Mouse (Mus musculus) liver, embryonic 11.5 days (tissue): ENCODE results near the gene Loxl4. TPM values are rescaled to one million over a fixed set of nuclear protein-coding genes. Genes with fewer than 3 reads are reported as not detected.

Experiments used
- ATAC-seq: fragments of 200-750 bp; cut with Nextera tagmentation; replicated peaks from 2 replicates; pipeline ENCODE4 v1.8.0; 2017; ENCODE audit warnings: moderate number of reproducible peaks, mild to moderate bottlenecking, moderate TSS enrichment, moderate library complexity; ENCODE audit not compliant: low FRiP score
- DNase-seq: peaks from one replicate; pipeline ENCODE4 v3.0.0-alpha.2; 2017; ENCODE audit warnings: low spot score
- H3K27ac ChIP-seq: fragments of 300-500 bp; sonication (generic); 2 replicates; pipeline ENCODE4 v1.5.1; 2014; ENCODE audit warnings: mild to moderate bottlenecking, low read depth, low read length, control low read depth
- H3K27me3 ChIP-seq: fragments of 300-500 bp; sonication (generic); replicated peaks from 2 replicates; pipeline ENCODE4 v1.6.1; 2014; ENCODE audit warnings: low read length, mixed read lengths; ENCODE audit not compliant: control insufficient read depth, insufficient read depth
- H3K36me3 ChIP-seq: fragments of 300-500 bp; sonication (generic); 2 replicates; pipeline ENCODE4 v1.6.1; 2014; ENCODE audit warnings: mild to moderate bottlenecking, low read length, moderate library complexity, mixed read lengths; ENCODE audit not compliant: control insufficient read depth, insufficient read depth
- H3K4me1 ChIP-seq: fragments of 300-500 bp; sonication (generic); replicated peaks from 2 replicates; pipeline ENCODE4 v1.6.1; 2014; ENCODE audit warnings: low read length, mixed read lengths; ENCODE audit not compliant: control insufficient read depth, insufficient read depth
- H3K4me2 ChIP-seq: fragments of 300-500 bp; sonication (generic); 2 replicates; pipeline ENCODE4 v1.6.1; 2014; ENCODE audit warnings: mild to moderate bottlenecking, control low read depth, moderate library complexity
- H3K4me3 ChIP-seq: fragments of 300-500 bp; sonication (generic); 2 replicates; pipeline ENCODE4 v1.5.1; 2014; ENCODE audit warnings: low read depth, low read length, control low read depth
- H3K9ac ChIP-seq: fragments of 300-500 bp; sonication (generic); 2 replicates; pipeline ENCODE4 v1.6.1; 2014; ENCODE audit warnings: low read depth, low read length, control low read depth
- H3K9me3 ChIP-seq: fragments of 300-500 bp; sonication (generic); 2 replicates; pipeline ENCODE4 v1.6.1; 2016; ENCODE audit warnings: low read length, inconsistent platforms, mixed read lengths; ENCODE audit not compliant: control insufficient read depth
- WGBS: fragments of 180-500 bp; shearing (Covaris S2); extraction: QIAGEN DNeasy Blood & Tissue Kit; methylation state at CpG from one replicate; pipeline ENCODE4 v1.1.7; 2014; 5-methylcytosine and 5-hydroxymethylcytosine counted together
- polyA plus RNA-seq: library from polyadenylated mRNA; unstranded; fragments of >200 nt; fragmentation: Nextera tagmentation; extraction: Ambion mirVana; gene quantifications from 2 replicates; pipeline ENCODE4 v1.2.1, GENCODE M21; 2014

The Loxl4 gene
- polyA plus RNA-seq, 1 experiment from 2014 or later: 0.18 TPM

DNA sequence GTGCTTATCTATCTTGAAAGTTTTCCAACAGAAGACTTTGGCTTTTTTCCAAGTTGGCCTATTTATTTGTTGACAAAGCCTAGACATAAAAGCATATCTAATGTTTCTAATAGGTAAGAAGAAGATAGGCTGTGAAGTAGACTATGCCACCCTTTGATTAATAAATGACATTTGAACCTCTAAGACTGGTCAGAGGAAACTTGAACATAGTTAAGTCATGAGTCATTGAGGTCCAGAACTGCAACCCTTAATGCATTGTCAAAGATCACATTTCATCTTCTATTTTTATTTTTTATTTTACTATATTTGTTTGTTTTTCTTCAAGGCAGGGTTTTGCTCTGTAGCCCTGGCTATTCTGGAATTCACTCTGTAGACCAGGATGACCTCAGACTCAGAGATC is 45.6 kb downstream of the Loxl4 start:
- ATAC-seq (no peak), DNase-seq (no peak)

DNA sequence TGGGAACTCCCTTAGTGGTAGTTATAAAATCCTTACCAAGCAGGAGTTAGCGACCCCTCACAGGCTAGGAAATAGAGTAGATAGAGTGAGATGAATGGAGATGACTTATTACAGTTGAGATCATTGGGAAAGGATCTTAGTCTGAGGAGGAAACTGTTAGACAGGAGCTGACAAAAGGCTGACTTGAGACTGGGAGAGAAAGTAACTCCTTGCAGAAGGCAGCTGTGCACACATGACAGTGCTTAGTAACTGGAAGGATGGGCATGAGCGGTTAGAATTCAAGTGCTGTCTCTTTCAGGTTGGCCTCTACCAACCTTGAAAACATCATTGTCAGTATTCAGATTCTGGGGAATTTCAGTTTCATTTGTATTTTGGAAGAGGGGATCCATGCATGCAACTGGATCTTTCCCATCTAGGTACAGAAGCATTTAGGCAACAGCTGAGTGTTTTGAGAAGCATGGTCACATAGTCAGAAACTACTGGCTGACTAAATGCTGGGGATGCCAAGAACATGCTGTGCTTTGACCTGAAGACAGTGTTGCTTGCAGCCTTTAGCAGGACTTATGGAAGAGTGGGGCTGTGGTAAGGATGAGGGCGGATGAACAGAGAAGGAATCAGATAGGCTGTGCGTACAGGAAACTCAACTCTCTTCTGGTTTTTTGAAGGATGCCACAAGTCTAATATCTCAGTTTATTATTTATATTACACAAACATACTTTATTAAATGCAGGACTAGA is 46.2 kb downstream of the Loxl4 start:
- no peak for ATAC-seq
- no peak for DNase-seq
- Histone ChIP-seq H3K36me3 (peaks cover 4% of the 10 kb centered on the region; the same call in 1 of the 2 replicates), H3K27me3 (no peaks in the 10 kb centered on the region), H3K4me1 (no peaks in the 10 kb centered on the region; the same call in 1 of the 2 replicates), H3K9me3 (no peaks in the 10 kb centered on the region), H3K27ac (no peak overlapping the region), H3K4me2 (no peak overlapping the region), H3K9ac (no peak overlapping the region), H3K4me3 (no peak overlapping the region)
- WGBS: 92% methylated on average over 4 of the region's 4 CpGs

More for the DNA sequence above, 45.6 kb downstream of the Loxl4 start:
- H3K27ac ChIP-seq: no peak overlapping the region
- peaks cover 4% of the 10 kb centered on the region; the same call in 1 of the 2 replicates for H3K36me3 ChIP-seq
- no peaks in the 10 kb centered on the region for H3K27me3 ChIP-seq
- no peaks in the 10 kb centered on the region; the same call in 1 of the 2 replicates for H3K4me1 ChIP-seq
- H3K9me3 ChIP-seq: no peaks in the 10 kb centered on the region
- H3K4me2 ChIP-seq: no peak overlapping the region
- no peak overlapping the region for H3K9ac ChIP-seq
- H3K4me3 ChIP-seq: no peak overlapping the region

DNA sequence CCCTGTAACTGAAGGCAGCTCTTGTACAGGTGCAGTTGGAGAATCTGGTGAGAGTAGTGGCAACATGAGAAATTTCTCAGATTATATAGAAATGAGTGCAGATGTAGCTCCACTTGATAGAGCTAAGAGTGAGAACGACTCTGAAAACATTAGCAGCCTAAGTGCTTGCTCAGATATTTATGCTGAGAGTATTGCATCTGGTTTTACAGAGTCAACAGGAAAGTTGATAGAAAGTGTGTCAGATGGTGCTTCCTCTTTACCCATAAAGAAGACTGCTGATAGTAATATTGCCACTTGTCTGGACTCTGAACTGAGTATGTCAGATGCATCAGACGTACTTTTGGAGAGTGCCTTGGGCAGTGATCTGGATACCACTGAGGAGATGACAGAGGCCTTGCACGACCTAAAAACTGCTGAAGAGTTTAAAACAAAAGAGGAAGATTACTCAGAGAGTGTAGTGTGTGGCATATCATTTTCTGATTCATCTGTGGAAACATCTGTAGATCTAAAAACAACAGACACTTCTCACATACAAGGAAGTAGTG is 48.8 kb downstream of the Loxl4 start:
- Histone ChIP-seq H3K9me3 (no peaks in the 10 kb centered on the region), H3K27ac (no peak overlapping the region), H3K4me2 (no peak overlapping the region), H3K27me3 (no peaks in the 10 kb centered on the region), H3K4me1 (no peaks in the 10 kb centered on the region), H3K36me3 (peaks cover 4% of the 10 kb centered on the region; the same call in 1 of the 2 replicates), H3K9ac (no peak overlapping the region), H3K4me3 (no peak overlapping the region)
- 79% methylated on average over 3 of the region's 3 CpGs for WGBS
- ATAC-seq: no peak
- DNase-seq: no peak

- no peaks in the 10 kb centered on the region for H3K4me1 ChIP-seq
- ATAC-seq (no peak), DNase-seq (no peak)
- WGBS: 97% methylated on average over 3 of the region's 3 CpGs
- H3K27ac ChIP-seq: no peak overlapping the region
- H3K9me3 ChIP-seq: no peaks in the 10 kb centered on the region
- no peak overlapping the region for H3K4me2 ChIP-seq
- H3K36me3 ChIP-seq: peaks cover 4% of the 10 kb centered on the region; the same call in 1 of the 2 replicates
- no peak overlapping the region for H3K4me3 ChIP-seq
- no peak overlapping the region for H3K9ac ChIP-seq
- no peaks in the 10 kb centered on the region for H3K27me3 ChIP-seq
Observed at GRCm38 (mm10) chr19:42562981-42563380, 49.6 kb downstream of the Loxl4 start.

DNA sequence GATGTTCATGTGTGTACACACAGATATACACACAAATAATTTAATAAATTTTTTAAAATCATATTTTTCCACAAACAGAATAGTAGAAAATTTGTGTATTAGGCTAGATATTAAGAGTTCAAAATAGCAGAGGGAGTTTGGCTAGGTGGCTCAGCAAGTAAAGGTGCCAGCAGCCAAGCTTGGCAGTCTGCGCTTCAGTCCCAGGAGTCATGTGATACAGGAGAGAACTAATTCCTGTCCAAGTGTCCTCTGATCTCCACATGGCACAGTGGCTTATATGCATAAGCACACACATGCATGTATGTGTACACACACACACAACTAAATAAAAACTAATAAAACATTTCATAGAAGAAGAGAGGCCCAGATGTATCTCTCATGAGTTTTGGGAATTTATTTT is 50.6 kb downstream of the Loxl4 start:
- WGBS: 96% methylated on average over 1 of the region's 1 CpGs
- no peak overlapping the region for H3K27ac ChIP-seq
- H3K36me3 ChIP-seq: peaks cover 4% of the 10 kb centered on the region; the same call in 1 of the 2 replicates
- H3K4me3 ChIP-seq: no peak overlapping the region
- H3K4me2 ChIP-seq: no peak overlapping the region
- no peak for ATAC-seq
- no peaks in the 10 kb centered on the region for H3K9me3 ChIP-seq
- no peaks in the 10 kb centered on the region for H3K27me3 ChIP-seq
- DNase-seq: no peak
- no peaks in the 10 kb centered on the region for H3K4me1 ChIP-seq
- no peak overlapping the region for H3K9ac ChIP-seq

- Histone ChIP-seq H3K4me1 (no peaks in the 10 kb centered on the region), H3K27ac (no peak overlapping the region), H3K4me3 (no peak overlapping the region), H3K4me2 (no peak overlapping the region), H3K27me3 (no peaks in the 10 kb centered on the region), H3K9me3 (no peaks in the 10 kb centered on the region), H3K9ac (no peak overlapping the region), H3K36me3 (peaks cover 2% of the 10 kb centered on the region; the same call in 1 of the 2 replicates)
- ATAC-seq (no peak), DNase-seq (no peak)
- WGBS: 78% methylated on average over 3 of the region's 3 CpGs
Observed at GRCm38 (mm10) chr19:42558701-42559100, 53.9 kb downstream of the Loxl4 start.

Other genes with a start within 250 kb of the Loxl4 start
- gene Crtac1, start 181.0 kb downstream of the Loxl4 start, polyA plus RNA-seq: 0.06 and 0.10 TPM in 2 replicates
- gene R3hcc1l, start 94.1 kb downstream of the Loxl4 start, polyA plus RNA-seq: 20.8 and 25.3 TPM in 2 replicates
- 1.1 and 1.2 TPM in 2 replicates for gene Pyroxd2, start 140.0 kb upstream of the Loxl4 start, polyA plus RNA-seq
- 19.5 and 20.8 TPM in 2 replicates for gene Hps1, start 167.2 kb upstream of the Loxl4 start, polyA plus RNA-seq